Mouse (Mus musculus): Measurements from ENCODE around the gene Aldh3b3.
"Not testable (repeated sequence)": the region's sequence is repeated elsewhere in the genome, so short reads cannot be mapped to it uniquely, and the experiment has no call there.

The Aldh3b3 gene

DNA sequence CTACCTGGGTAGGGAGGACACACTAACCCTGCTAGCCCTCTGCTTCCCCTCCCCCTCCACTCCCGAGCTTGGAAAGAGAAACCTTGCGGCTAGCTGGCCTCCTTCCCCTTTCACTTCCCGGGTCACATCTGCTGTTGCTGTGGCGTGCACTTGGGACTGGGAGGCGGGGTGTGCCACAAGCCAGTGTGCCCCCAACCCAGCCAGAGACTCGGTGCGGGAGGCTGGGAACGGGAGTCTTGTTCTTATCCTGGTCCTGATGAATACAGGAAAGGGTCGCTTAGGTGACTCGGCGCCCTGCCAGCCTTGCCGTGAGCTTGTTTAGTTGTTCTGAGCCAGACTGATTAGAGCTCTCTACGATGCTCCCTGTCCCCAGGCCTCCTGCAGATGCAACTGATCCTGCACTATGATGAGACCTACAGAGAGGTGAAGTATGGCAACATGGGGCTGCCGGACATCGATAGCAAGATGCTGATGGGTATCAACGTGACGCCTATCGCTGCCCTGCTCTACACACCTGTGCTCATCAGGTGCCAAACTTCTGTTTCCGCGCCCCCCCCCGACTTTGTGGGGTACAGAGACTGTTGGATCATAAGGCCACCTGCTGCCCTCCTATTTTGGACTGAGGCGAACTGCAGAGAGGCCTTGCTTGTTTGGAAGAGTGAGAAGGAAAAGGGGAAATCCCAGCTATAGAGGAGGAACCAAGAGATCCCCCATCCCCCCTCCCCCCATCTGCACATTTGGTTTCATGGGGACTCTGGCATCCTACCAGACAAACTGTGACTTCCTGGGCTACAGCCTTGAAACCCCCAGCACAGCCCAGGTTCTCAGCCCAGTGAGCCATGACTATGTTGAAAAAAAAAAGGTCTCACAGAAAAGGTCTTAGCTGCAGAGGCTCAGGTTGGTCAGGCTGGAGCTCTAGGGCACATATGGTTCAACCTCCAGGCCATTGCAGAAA is 22.3 kb upstream of the Aldh3b3 start:
- peak; percentile 43 to 81 for DNase-seq (ENCODE audit: low spot score in 2 of 2)

DNA sequence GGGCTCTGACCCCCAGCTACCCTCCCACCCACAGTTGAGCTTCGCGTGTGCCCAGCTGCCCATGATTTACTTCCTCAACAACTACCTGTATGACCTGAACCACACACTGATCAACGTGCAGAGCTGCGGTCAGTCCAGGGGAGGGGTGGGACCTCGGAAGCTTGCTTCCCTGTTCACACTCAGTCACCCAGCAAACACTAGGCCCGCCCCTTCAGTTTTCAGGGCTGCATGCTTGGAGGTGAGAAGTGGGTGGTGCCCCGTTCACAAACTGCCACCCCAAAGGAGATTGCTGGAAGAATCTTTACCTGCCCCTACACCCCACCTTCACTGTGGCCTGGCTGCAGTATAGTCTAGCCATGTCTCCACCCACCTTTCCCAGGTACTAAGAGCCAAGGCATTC is 16.1 kb upstream of the Aldh3b3 start:
- no peak for DNase-seq (ENCODE audit: low spot score in 2 of 2)

- DNase-seq (ENCODE audit: low spot score in 2 of 2), result peak; percentile 47 to 86
Measured at GRCm38 (mm10) chr19:3942986-3943735, 15.3 kb upstream of the Aldh3b3 start.

DNA sequence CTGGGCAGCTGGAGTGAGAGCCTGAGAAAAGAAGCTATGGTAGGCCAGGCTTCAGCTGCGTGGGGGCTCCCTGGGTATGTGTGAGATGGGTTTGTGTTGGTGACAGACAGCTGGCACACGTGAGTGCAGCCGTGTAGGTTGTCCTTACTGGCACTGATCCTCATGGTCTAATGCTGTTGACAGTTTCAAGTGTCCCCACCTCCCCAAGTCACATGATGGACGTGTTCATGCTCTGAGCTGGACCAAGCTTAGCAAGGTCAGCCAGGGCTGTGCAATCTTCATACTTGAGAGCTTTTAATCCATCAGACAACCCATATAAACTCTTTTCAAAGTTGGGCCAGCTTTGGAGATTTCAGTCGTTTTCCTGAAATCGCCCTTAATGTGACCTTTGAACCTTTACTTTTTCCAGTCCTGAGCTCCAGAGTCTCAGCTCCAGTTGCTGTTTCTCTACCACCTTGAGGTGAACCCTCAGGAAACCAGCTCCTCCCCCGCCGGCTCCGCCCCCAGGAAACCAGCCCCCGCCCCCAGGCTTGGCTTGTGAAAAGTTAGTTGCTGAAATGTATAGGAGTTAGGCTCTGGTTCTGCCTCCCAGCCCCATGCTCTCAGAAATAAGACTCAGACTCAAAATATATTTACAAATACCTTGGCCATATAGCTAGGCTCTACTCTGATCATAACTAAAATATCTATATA is 12.4 kb upstream of the Aldh3b3 start:
- peak in 1 of 2 experiments; percentile 71 for DNase-seq (ENCODE audit: low spot score in 2 of 2)

GRCm38 (mm10) chr19:3946715-3947114 is 11.7 kb upstream of the Aldh3b3 start:
- DNase-seq (ENCODE audit: low spot score in 2 of 2), result peak in 1 of 2 experiments; percentile 80

DNA sequence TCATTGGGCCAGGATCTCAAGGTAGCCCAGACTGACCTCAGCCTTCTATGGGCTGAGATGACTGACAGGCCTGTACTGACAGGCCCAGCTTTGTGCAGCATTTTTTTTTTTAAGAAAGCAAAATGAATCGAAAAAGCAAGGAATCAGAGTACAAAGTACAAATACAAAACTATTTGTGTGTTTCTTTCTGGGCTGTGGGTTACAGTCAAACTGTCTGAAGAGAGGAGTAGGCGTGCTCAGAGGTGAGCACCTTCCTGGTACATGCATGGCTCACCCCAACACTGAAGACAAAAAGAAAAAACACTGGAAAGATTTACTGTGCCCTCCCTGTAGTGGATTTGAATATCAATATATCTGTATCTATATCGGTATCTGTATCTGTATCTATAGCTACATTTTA is 10.6 kb upstream of the Aldh3b3 start:
- no peak for DNase-seq (ENCODE audit: low spot score in 2 of 2)

DNA sequence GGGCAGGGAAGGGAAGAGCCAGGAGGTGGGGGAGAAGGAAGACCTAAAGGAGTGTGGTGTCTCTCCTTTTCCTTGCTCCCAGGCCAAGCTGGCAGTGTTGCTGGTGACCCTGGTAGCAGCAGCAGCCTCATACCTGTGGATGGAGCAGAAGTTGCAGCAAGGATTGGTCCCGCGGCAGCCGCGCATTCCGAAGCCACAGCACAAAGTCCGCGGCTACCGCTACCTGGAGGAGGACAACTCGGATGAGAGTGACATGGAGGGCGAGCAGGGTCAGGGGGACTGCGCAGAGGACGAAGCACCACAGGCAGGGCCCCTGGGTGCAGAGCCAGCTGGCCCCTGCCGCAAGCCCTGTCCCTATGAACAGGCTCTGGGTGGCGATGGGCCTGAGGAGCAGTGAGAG is 9.9 kb upstream of the Aldh3b3 start:
- no peak for DNase-seq (ENCODE audit: low spot score in 2 of 2)

DNA sequence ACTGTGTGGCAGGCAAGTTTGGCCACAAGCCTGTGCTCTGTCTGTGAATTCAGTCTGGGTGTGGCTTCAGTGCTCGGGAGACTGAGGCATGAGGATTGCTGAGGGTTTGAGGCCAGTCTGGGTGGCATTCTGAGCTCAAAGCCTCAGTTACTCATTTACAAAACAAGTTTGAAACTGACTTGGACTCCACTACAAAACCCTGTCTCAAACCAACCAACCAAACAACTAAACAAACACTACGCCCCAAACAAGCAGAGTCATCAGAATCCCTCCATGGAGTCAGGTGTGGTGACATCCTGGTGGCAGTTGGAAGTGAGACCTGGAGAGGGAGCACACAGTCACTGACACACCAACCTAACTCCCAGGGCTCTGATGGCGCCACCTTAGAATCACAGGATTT is 8.1 kb upstream of the Aldh3b3 start:
- no peak for DNase-seq (ENCODE audit: low spot score in 2 of 2)

GRCm38 (mm10) chr19:3951461-3951860 is 7.0 kb upstream of the Aldh3b3 start:
- no peak for DNase-seq (ENCODE audit: low spot score in 2 of 2)

GRCm38 (mm10) chr19:3952099-3952498 is 6.3 kb upstream of the Aldh3b3 start:
- no peak for DNase-seq (ENCODE audit: low spot score in 2 of 2)

- DNase-seq (ENCODE audit: low spot score in 2 of 2), result no peak
Measured at GRCm38 (mm10) chr19:3955033-3955432, 3.4 kb upstream of the Aldh3b3 start.

DNA sequence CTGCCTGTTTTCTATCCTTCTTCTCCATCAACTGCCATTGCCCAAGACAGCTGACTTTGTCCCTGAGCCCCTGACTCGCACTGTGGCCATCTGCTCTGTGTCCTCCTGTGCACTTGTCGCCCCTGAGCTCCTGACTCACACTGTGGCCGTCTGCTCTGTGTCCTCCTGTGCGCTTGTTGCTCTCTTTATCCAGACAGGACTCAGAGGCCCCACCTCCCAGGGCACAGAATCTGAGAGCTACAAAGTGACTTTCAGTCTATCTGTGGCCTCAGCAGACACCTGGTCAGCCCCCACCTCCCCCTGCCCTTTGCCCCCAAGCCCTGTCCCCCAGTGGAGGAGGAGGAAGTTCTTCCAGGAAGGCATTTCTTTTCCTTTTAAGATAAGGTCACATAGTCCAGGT is 2.6 kb upstream of the Aldh3b3 start:
- DNase-seq (ENCODE audit: low spot score in 2 of 2), result no peak

- not testable (repeated sequence) for DNase-seq (ENCODE audit: low spot score in 2 of 2)
Measured at GRCm38 (mm10) chr19:3957296-3958036, 979 bp upstream of the Aldh3b3 start.

- DNase-seq (ENCODE audit: low spot score in 2 of 2), result no peak
Measured at GRCm38 (mm10) chr19:3959030-3959429, 585 bp downstream of the Aldh3b3 start.

DNA sequence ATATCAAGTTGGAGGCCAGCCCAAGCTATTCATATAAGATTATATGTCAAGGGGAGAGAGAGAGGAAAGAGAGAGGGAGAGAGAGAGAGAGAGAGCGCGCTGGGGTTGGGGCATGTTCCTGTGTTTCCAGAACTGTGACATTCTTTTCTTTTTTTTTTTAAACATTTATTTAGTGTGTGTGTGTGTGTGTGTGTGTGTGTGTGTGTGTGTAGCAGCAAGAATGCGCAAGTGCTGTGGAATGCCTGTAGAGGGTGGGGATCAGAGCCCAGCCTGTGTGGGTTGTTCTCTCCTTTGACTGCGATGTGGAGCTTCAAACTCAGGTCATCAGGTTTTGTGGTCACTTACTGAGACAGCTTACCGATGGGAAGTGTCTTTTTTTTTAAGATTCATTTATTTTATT is 1.8 kb downstream of the Aldh3b3 start:
- no peak for DNase-seq (ENCODE audit: low spot score in 2 of 2)

- DNase-seq (ENCODE audit: low spot score in 2 of 2), result not testable (repeated sequence)
Measured at GRCm38 (mm10) chr19:3961805-3962204, 3.4 kb downstream of the Aldh3b3 start.

- DNase-seq (ENCODE audit: low spot score in 2 of 2), result peak in 1 of 2 experiments; percentile 70
Measured at GRCm38 (mm10) chr19:3962469-3962868, 4.0 kb downstream of the Aldh3b3 start.

DNA sequence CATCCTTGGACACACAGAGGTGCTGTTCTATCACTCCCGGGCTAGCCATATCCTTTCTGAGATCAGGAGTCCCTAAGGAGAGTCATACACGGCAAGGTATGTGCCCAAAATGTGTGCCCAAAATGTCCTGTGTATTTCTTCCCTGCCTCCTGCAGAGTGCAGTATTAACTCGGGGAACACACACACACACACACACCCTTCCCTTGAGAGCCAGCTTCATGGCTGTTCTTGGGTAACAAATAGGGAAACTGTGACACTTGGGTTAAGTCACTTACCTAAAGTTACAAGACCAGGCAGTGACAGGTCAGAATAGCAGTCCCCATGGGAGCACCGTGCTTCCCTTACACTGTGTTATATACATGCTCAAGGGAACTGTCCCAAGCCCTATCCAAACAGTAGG is 5.6 kb downstream of the Aldh3b3 start:
- DNase-seq (ENCODE audit: low spot score in 2 of 2), result no peak

DNA sequence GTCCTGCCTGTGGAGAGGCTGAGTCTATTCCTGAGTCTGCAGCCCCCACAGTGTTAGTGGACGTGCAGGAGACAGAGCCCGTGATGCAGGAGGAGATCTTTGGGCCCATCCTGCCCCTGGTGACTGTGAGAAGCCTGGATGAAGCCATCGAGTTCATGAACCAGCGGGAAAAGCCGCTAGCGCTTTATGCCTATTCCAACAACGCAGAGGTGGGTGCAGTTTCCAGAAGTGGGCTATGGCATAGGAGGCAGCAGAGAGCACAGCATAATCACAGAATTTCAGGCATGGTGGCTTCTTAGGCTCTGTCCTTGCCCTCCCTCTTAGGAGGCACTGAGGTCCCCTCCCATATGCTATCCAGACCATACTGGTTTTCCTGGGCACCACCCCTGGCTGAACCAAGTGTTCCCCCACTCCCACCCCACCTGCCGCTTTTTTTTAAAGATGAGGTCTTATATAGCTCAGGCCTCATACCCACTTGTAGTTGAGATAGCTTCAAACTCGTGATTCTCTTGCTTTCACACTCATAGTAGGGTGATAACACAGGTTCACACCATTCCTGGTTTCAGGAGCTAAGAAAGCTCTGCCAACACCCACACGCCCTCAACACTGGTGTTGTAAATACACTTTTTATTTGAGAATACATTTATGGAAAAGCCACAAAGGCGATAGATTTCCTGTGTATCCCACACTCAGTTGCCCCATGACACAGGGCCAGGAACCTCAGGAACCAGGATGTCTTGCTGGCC is 8.1 kb downstream of the Aldh3b3 start:
- DNase-seq (ENCODE audit: low spot score in 2 of 2), result no peak

GRCm38 (mm10) chr19:3967258-3967657 is 8.8 kb downstream of the Aldh3b3 start:
- no peak for DNase-seq (ENCODE audit: low spot score in 2 of 2)

DNA sequence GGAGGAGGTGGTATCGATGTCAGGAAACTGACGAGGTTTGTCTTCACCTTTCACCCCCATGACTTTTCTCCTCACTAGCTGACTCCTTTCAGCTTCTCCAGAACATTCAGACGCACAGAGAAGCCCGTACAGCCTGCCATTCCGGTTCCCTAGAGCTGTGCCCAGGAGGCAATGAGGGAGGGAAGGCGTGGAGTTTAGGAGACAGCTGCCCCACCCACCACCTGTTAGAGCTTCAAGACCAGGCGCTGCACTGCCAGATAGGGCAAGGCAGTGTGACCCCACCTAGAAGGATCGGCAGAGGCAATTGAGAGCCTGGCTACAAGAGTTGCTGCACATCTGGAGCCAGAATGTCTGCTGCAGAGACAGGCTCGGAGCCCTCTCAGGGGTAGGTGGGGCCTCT is 13.8 kb downstream of the Aldh3b3 start, which contains the start of gene Aldh3b2:
Aldh3b2 (plus strand) TSS at position 100 of the 400 bp plus-strand sequence.
- DNase-seq (ENCODE audit: low spot score in 2 of 2), result peak in 1 of 2 experiments; percentile 67
